Mouse (Mus musculus): ENCODE measurements around the gene Kcnv2. TPM values are rescaled to one million over a fixed set of nuclear protein-coding genes. Genes with fewer than 3 reads are reported as not detected.

The Kcnv2 gene
- polyA plus RNA-seq, 1 experiment from 2014 or later, result not detected

DNA sequence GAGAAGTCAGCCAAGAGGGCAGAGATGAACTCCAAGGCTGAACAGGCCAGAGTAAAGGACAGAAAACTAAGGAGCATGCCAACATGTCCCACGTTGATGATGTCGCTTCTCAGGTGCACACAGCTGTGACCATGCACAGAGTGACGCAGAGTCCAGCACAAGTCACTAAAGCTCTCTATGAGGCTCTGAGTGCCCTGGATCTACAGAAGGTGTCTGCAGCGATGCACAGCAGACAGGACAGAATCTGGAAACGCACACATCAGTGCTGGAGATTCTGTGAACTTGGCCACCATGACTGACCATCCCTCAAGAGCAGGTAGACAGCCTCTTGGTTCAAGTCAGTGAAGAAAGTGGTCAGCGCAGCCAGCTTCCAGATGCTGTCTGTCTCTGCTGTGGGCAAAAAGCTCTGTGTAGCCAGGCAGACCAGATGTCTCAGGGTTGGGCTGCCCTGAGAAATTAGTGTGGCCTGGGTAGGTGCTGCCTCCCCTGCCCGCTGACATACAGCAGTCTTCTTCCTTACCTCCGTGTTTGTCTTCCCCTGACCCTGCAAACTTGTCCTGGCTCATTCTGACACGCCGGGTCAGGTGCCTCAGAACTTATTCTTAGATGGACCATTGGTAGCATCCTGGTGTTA is 43.8 kb downstream of the Kcnv2 start:
- Histone ChIP-seq H3K4me1 (replicated peaks) (no peaks in the 10 kb centered on the region), H3K27me3 (no peaks in the 10 kb centered on the region), H3K4me2 (no peak overlapping the region), H3K9ac (no peak overlapping the region), H3K4me3 (replicated peaks) (no peak overlapping the region), H3K36me3 (replicated peaks) (no peaks in the 10 kb centered on the region), H3K27ac (replicated peaks) (no peak overlapping the region), H3K9me3 (replicated peaks) (no peaks in the 10 kb centered on the region)
- no peak for ATAC-seq (ENCODE audit: insufficient read depth)
- WGBS (ENCODE audit: insufficient replicate concordance), result 66% methylated on average over 10 of the region's 10 CpGs

DNA sequence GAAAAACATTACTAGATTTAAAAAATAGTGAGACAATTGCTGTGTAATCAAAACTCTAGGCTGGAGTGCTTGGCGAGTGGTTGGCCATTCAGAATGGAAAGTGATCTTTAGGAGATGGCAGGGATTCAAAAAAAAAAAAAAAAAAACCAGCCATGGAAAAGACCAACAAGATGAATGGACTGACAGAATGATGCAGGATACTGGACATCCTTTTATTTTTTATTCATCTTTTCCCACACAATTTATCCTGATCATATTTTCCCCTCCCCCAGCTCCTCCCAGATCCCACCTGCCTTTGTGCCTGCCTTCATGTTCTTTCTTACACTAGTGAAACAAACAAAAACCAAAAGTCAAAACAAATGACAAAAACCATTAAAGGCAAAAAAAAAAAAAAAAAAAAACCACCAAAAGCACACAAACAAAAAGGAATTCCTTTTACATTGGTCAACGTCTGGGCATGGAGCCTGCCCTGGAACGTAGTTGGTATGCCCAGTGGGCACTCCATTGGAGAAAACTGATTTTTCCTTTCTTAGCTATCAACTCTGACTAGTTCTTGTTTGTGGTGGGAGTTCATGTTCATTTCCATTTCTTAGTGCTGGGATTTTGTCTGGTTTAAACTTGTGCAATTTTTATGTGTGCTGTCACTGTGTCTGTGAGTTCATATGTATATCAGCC is 47.2 kb downstream of the Kcnv2 start:
- WGBS (ENCODE audit: insufficient replicate concordance), result 63% methylated on average over 3 of the region's 3 CpGs
- Histone ChIP-seq H3K27ac (replicated peaks) (no peak overlapping the region), H3K9me3 (replicated peaks) (no peaks in the 10 kb centered on the region), H3K4me2 (no peak overlapping the region), H3K4me3 (replicated peaks) (no peak overlapping the region), H3K4me1 (replicated peaks) (no peaks in the 10 kb centered on the region), H3K9ac (no peak overlapping the region), H3K27me3 (no peaks in the 10 kb centered on the region), H3K36me3 (replicated peaks) (no peaks in the 10 kb centered on the region)
- ATAC-seq (ENCODE audit: insufficient read depth), result no peak

GRCm38 (mm10) chr19:27370174-27370573 is 47.8 kb downstream of the Kcnv2 start:
- H3K27ac ChIP-seq (replicated peaks), result no peak overlapping the region
- H3K36me3 ChIP-seq (replicated peaks), result no peaks in the 10 kb centered on the region
- H3K4me3 ChIP-seq (replicated peaks), result no peak overlapping the region
- no peak overlapping the region for H3K9ac ChIP-seq
- H3K4me2 ChIP-seq, result no peak overlapping the region
- no peaks in the 10 kb centered on the region for H3K4me1 ChIP-seq (replicated peaks)
- H3K9me3 ChIP-seq (replicated peaks), result no peaks in the 10 kb centered on the region
- no peaks in the 10 kb centered on the region for H3K27me3 ChIP-seq
- WGBS (ENCODE audit: insufficient replicate concordance), result 56% methylated on average over 2 of the region's 2 CpGs
- no peak for ATAC-seq (ENCODE audit: insufficient read depth)

- no peak for ATAC-seq (ENCODE audit: insufficient read depth)
- Histone ChIP-seq H3K27me3 (no peaks in the 10 kb centered on the region), H3K9ac (no peak overlapping the region), H3K27ac (replicated peaks) (no peak overlapping the region), H3K4me1 (replicated peaks) (no peaks in the 10 kb centered on the region), H3K4me3 (replicated peaks) (no peak overlapping the region), H3K4me2 (no peak overlapping the region), H3K36me3 (replicated peaks) (no peaks in the 10 kb centered on the region), H3K9me3 (replicated peaks) (no peaks in the 10 kb centered on the region)
- WGBS (ENCODE audit: insufficient replicate concordance), result 76% methylated on average over 2 of the region's 2 CpGs
These were observed 48.4 kb downstream of the Kcnv2 start for GRCm38 (mm10) chr19:27370784-27371183.

DNA sequence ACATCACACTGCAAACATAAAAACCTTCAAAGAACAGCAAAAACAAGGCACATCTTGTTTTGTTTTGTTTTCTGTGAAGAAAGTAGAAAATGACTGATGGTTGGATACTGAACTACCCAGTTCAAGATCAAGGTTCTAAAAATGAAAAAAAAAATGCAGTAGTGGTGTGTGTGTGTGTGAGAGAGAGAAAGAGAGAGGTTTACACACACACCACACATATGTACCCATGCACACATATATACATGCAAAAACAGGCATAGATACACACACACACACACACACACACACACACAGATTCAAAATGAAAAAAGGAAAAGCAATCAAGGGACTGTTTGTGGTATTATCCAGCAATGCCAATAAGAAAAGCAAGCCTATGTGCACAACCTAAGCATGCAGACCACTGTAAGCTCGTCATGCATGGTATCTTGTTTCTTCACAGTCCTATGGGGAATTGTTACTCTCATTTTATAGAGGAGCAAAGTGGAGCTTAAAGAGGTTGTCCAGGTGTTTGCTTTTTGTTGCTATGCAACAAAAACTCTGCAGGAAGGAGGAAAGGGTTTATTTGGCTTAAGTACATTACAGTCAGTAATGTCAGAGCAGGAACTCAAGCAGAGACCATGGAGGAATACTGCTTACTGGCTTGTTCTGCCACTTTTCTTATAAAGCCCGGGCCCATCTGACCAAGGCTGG is 57.5 kb downstream of the Kcnv2 start:
- no peak overlapping the region for H3K27ac ChIP-seq (replicated peaks)
- ATAC-seq (ENCODE audit: insufficient read depth), result no peak
- no peak overlapping the region for H3K9ac ChIP-seq
- H3K4me2 ChIP-seq, result no peak overlapping the region
- 48% methylated on average over 2 of the region's 2 CpGs for WGBS (ENCODE audit: insufficient replicate concordance)
- H3K36me3 ChIP-seq (replicated peaks), result no peaks in the 10 kb centered on the region
- H3K4me1 ChIP-seq (replicated peaks), result no peaks in the 10 kb centered on the region
- no peaks in the 10 kb centered on the region for H3K9me3 ChIP-seq (replicated peaks)
- H3K27me3 ChIP-seq, result no peaks in the 10 kb centered on the region
- no peak overlapping the region for H3K4me3 ChIP-seq (replicated peaks)

- 57% methylated on average over 1 of the region's 1 CpGs for whole genome bisulfite sequencing (ENCODE audit: insufficient replicate concordance)
- Histone ChIP-seq H3K36me3 (replicated peaks) (peaks cover 17% of the 10 kb centered on the region), H3K9me3 (replicated peaks) (no peaks in the 10 kb centered on the region), H3K4me1 (replicated peaks) (no peaks in the 10 kb centered on the region), H3K27me3 (no peaks in the 10 kb centered on the region), H3K9ac (no peak overlapping the region), H3K4me3 (replicated peaks) (no peak overlapping the region), H3K27ac (replicated peaks) (no peak overlapping the region), H3K4me2 (no peak overlapping the region)
- ATAC-seq (ENCODE audit: insufficient read depth), result no peak
These were observed 59.7 kb downstream of the Kcnv2 start for GRCm38 (mm10) chr19:27382131-27382530.

DNA sequence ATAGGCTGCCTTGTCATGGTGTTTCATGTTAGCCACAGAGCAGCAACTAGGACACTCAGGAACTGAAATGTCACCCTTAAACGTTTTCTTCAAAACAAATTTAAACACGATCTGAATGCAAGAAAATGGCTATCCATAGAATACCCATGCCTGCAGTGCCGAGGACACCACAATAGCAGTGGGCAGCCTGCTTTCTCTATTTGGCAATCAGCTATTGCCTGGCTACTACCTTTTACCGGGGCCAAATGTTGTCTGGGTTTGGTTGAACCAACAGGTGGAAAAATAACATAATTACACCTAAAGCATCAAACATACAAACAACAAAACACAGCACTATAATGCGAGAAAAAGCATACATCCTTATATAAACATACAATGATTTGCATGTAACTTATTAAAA is 60.9 kb downstream of the Kcnv2 start:
- H3K36me3 ChIP-seq (replicated peaks), result peaks cover 28% of the 10 kb centered on the region
- H3K27me3 ChIP-seq, result no peaks in the 10 kb centered on the region
- no peak for ATAC-seq (ENCODE audit: insufficient read depth)
- no peak overlapping the region for H3K9ac ChIP-seq
- H3K4me3 ChIP-seq (replicated peaks), result no peak overlapping the region
- H3K4me2 ChIP-seq, result no peak overlapping the region
- WGBS (ENCODE audit: insufficient replicate concordance), result 67% methylated on average over 5 of the region's 5 CpGs
- no peaks in the 10 kb centered on the region for H3K4me1 ChIP-seq (replicated peaks)
- no peak overlapping the region for H3K27ac ChIP-seq (replicated peaks)
- H3K9me3 ChIP-seq (replicated peaks), result no peaks in the 10 kb centered on the region

GRCm38 (mm10) chr19:27385304-27385703 is 62.9 kb downstream of the Kcnv2 start:
- Histone ChIP-seq H3K4me3 (replicated peaks) (no peak overlapping the region), H3K36me3 (replicated peaks) (peaks cover 40% of the 10 kb centered on the region), H3K27me3 (no peaks in the 10 kb centered on the region), H3K27ac (replicated peaks) (no peak overlapping the region), H3K4me1 (replicated peaks) (no peaks in the 10 kb centered on the region), H3K9ac (no peak overlapping the region), H3K4me2 (no peak overlapping the region), H3K9me3 (replicated peaks) (no peaks in the 10 kb centered on the region)
- no peak for ATAC-seq (ENCODE audit: insufficient read depth)

Other genes starting within 250 kb of the Kcnv2 start
- gene Vldlr, start 106.1 kb upstream of the Kcnv2 start, polyA plus RNA-seq (2015; fragmentation: Nextera tagmentation; extraction: Ambion mirVana), result 1.3 and 1.5 TPM in 2 replicates
- gene Pum3, start 107.2 kb downstream of the Kcnv2 start, polyA plus RNA-seq (2015; fragmentation: Nextera tagmentation; extraction: Ambion mirVana), result 23.9 and 32.2 TPM in 2 replicates